Mouse (Mus musculus): Measurements from ENCODE around the gene Ltbr. TPM values are rescaled to one million over a fixed set of nuclear protein-coding genes. Genes with fewer than 3 reads are reported as not detected.

Ltbr gene
- polyA plus RNA-seq, 1 experiment from 2014 or later, result 55.1 TPM

DNA sequence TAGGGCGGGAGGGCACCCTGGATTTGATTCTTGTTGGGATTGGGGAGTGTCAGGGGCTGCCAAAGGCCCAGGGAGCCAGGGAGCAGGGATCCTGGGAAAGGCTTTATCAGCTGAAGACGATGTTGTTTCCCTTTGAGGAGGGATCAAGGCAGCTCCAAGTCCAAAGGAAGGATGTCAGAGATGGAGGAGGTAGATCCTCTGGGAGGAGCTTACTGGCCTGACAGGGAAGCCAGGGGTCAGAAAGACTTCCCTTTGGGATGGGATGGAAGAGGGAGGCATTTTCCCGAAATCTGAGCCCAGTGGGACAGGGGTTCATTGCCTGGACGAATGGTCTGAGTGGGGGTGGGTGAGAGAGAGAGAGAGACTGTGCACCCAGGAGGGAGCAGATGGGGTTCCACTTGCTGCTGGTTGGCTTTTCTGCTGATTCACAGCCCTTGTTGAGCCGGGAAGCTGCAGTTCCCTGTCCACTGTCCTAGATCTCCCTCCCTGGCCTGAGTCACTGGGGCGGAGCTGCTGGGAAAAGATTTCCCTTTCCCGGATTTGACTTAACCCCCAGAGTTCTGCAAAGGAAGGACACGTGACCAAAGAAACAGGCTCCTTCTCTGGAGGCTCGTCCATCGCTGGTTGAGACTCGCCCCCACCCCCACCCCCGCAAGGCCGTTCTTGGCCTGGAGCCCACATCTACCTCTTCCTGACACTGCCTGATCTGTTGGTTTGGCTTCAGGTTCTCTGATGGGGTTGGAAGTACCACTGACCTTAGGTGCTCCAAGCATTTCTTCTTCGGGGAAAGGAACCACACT lies 40.9 kb upstream of the Ltbr start:
- H3K9me3 ChIP-seq (ENCODE audit: control insufficient read depth, low read depth, low read length), result no peaks in the 10 kb centered on the region
- WGBS, result 10% methylated on average over 14 of the region's 14 CpGs
- no peaks in the 10 kb centered on the region for H3K27me3 ChIP-seq (ENCODE audit: control insufficient read depth, insufficient read depth, low read length)
- peak overlapping the region; percentile 52; the same call in 1 of the 2 replicates for H3K27ac ChIP-seq (ENCODE audit: low read length)
- H3K4me3 ChIP-seq (ENCODE audit: low read depth, low read length), result 0 out of 2 replicates have a peak overlapping the region, but pooled peaks have one; percentile 3
- H3K36me3 ChIP-seq (ENCODE audit: control insufficient read depth, insufficient read depth, low read length), result peaks cover 23% of the 10 kb centered on the region
- ATAC-seq (ENCODE audit: insufficient number of reproducible peaks, insufficient read depth, low FRiP score, low read depth), result peak; percentile 43; the same call in 1 of the 2 replicates
- peaks cover 49% of the 10 kb centered on the region for H3K4me1 ChIP-seq (ENCODE audit: control insufficient read depth, insufficient read depth, low read length)
- H3K9ac ChIP-seq (replicated peaks; ENCODE audit: low read depth, low read length), result no peak overlapping the region; the same call in 1 of the 2 replicates
- peak overlapping the region; percentile 36 for H3K4me2 ChIP-seq (replicated peaks; ENCODE audit: low read depth, low read length)

- H3K4me2 ChIP-seq (replicated peaks; ENCODE audit: low read depth, low read length), result no peak overlapping the region
- no peak overlapping the region for H3K9ac ChIP-seq (replicated peaks; ENCODE audit: low read depth, low read length)
- no peak overlapping the region for H3K4me3 ChIP-seq (ENCODE audit: low read depth, low read length)
- H3K9me3 ChIP-seq (ENCODE audit: control insufficient read depth, low read depth, low read length), result no peaks in the 10 kb centered on the region
- 74% methylated on average over 4 of the region's 4 CpGs for WGBS
- ATAC-seq (ENCODE audit: insufficient number of reproducible peaks, insufficient read depth, low FRiP score, low read depth), result no peak
- H3K36me3 ChIP-seq (ENCODE audit: control insufficient read depth, insufficient read depth, low read length), result peaks cover 16% of the 10 kb centered on the region
- H3K27me3 ChIP-seq (ENCODE audit: control insufficient read depth, insufficient read depth, low read length), result no peaks in the 10 kb centered on the region
- no peak overlapping the region; the same call in 1 of the 2 replicates for H3K27ac ChIP-seq (ENCODE audit: low read length)
- peaks cover 49% of the 10 kb centered on the region for H3K4me1 ChIP-seq (ENCODE audit: control insufficient read depth, insufficient read depth, low read length)
These were observed 40.0 kb upstream of the Ltbr start for GRCm38 (mm10) chr6:125353655-125354054.

- Histone ChIP-seq H3K27ac (ENCODE audit: low read length) (no peak overlapping the region), H3K4me3 (ENCODE audit: low read depth, low read length) (no peak overlapping the region), H3K4me2 (replicated peaks; ENCODE audit: low read depth, low read length) (no peak overlapping the region), H3K27me3 (ENCODE audit: control insufficient read depth, insufficient read depth, low read length) (no peaks in the 10 kb centered on the region), H3K9me3 (ENCODE audit: control insufficient read depth, low read depth, low read length) (no peaks in the 10 kb centered on the region), H3K9ac (replicated peaks; ENCODE audit: low read depth, low read length) (no peak overlapping the region), H3K4me1 (ENCODE audit: control insufficient read depth, insufficient read depth, low read length) (peaks cover 49% of the 10 kb centered on the region), H3K36me3 (ENCODE audit: control insufficient read depth, insufficient read depth, low read length) (peaks cover 11% of the 10 kb centered on the region)
- ATAC-seq (ENCODE audit: insufficient number of reproducible peaks, insufficient read depth, low FRiP score, low read depth), result no peak
- WGBS, result 81% methylated on average over 11 of the region's 11 CpGs
These were observed 39.5 kb upstream of the Ltbr start for GRCm38 (mm10) chr6:125353221-125353620.

GRCm38 (mm10) chr6:125352811-125353210 lies 39.1 kb upstream of the Ltbr start:
- Histone ChIP-seq H3K9ac (replicated peaks; ENCODE audit: low read depth, low read length) (no peak overlapping the region), H3K27me3 (ENCODE audit: control insufficient read depth, insufficient read depth, low read length) (no peaks in the 10 kb centered on the region), H3K36me3 (ENCODE audit: control insufficient read depth, insufficient read depth, low read length) (peaks cover 7% of the 10 kb centered on the region), H3K27ac (ENCODE audit: low read length) (no peak overlapping the region), H3K4me2 (replicated peaks; ENCODE audit: low read depth, low read length) (no peak overlapping the region), H3K9me3 (ENCODE audit: control insufficient read depth, low read depth, low read length) (no peaks in the 10 kb centered on the region), H3K4me1 (ENCODE audit: control insufficient read depth, insufficient read depth, low read length) (peaks cover 49% of the 10 kb centered on the region), H3K4me3 (ENCODE audit: low read depth, low read length) (no peak overlapping the region)
- ATAC-seq (ENCODE audit: insufficient number of reproducible peaks, insufficient read depth, low FRiP score, low read depth), result no peak
- WGBS, result 63% methylated on average over 4 of the region's 4 CpGs

- Histone ChIP-seq H3K27ac (ENCODE audit: low read length) (no peak overlapping the region), H3K9ac (replicated peaks; ENCODE audit: low read depth, low read length) (no peak overlapping the region), H3K9me3 (ENCODE audit: control insufficient read depth, low read depth, low read length) (no peaks in the 10 kb centered on the region), H3K36me3 (ENCODE audit: control insufficient read depth, insufficient read depth, low read length) (no peaks in the 10 kb centered on the region), H3K4me1 (ENCODE audit: control insufficient read depth, insufficient read depth, low read length) (peaks cover 49% of the 10 kb centered on the region), H3K4me2 (replicated peaks; ENCODE audit: low read depth, low read length) (no peak overlapping the region), H3K27me3 (ENCODE audit: control insufficient read depth, insufficient read depth, low read length) (no peaks in the 10 kb centered on the region), H3K4me3 (ENCODE audit: low read depth, low read length) (no peak overlapping the region)
- 62% methylated on average over 5 of the region's 5 CpGs for WGBS
- ATAC-seq (ENCODE audit: insufficient number of reproducible peaks, insufficient read depth, low FRiP score, low read depth), result no peak
These were observed 38.3 kb upstream of the Ltbr start for GRCm38 (mm10) chr6:125352046-125352384.

GRCm38 (mm10) chr6:125351368-125352045 lies 37.8 kb upstream of the Ltbr start:
- Histone ChIP-seq H3K4me1 (ENCODE audit: control insufficient read depth, insufficient read depth, low read length) (peaks cover 49% of the 10 kb centered on the region), H3K9ac (replicated peaks; ENCODE audit: low read depth, low read length) (no peak overlapping the region), H3K9me3 (ENCODE audit: control insufficient read depth, low read depth, low read length) (no peaks in the 10 kb centered on the region), H3K4me2 (replicated peaks; ENCODE audit: low read depth, low read length) (peak overlapping the region; percentile 62), H3K27ac (ENCODE audit: low read length) (no peak overlapping the region), H3K4me3 (ENCODE audit: low read depth, low read length) (peak overlapping the region; percentile 82; the same call in 1 of the 2 replicates), H3K27me3 (ENCODE audit: control insufficient read depth, insufficient read depth, low read length) (no peaks in the 10 kb centered on the region), H3K36me3 (ENCODE audit: control insufficient read depth, insufficient read depth, low read length) (no peaks in the 10 kb centered on the region)
- 60% methylated on average over 8 of the region's 8 CpGs for WGBS
- ATAC-seq (ENCODE audit: insufficient number of reproducible peaks, insufficient read depth, low FRiP score, low read depth), result no peak

GRCm38 (mm10) chr6:125350995-125351324 lies 37.3 kb upstream of the Ltbr start:
- 50% methylated on average over 2 of the region's 2 CpGs for WGBS
- peak overlapping the region; percentile 82 for H3K4me3 ChIP-seq (ENCODE audit: low read depth, low read length)
- H3K27me3 ChIP-seq (ENCODE audit: control insufficient read depth, insufficient read depth, low read length), result no peaks in the 10 kb centered on the region
- no peaks in the 10 kb centered on the region for H3K9me3 ChIP-seq (ENCODE audit: control insufficient read depth, low read depth, low read length)
- H3K27ac ChIP-seq (ENCODE audit: low read length), result peak overlapping the region; percentile 91; the same call in 1 of the 2 replicates
- H3K4me1 ChIP-seq (ENCODE audit: control insufficient read depth, insufficient read depth, low read length), result peaks cover 46% of the 10 kb centered on the region
- no peak for ATAC-seq (ENCODE audit: insufficient number of reproducible peaks, insufficient read depth, low FRiP score, low read depth)
- peak overlapping the region; percentile 86; the same call in 1 of the 2 replicates for H3K9ac ChIP-seq (replicated peaks; ENCODE audit: low read depth, low read length)
- peak overlapping the region; percentile 62 for H3K4me2 ChIP-seq (replicated peaks; ENCODE audit: low read depth, low read length)
- H3K36me3 ChIP-seq (ENCODE audit: control insufficient read depth, insufficient read depth, low read length), result no peaks in the 10 kb centered on the region

DNA sequence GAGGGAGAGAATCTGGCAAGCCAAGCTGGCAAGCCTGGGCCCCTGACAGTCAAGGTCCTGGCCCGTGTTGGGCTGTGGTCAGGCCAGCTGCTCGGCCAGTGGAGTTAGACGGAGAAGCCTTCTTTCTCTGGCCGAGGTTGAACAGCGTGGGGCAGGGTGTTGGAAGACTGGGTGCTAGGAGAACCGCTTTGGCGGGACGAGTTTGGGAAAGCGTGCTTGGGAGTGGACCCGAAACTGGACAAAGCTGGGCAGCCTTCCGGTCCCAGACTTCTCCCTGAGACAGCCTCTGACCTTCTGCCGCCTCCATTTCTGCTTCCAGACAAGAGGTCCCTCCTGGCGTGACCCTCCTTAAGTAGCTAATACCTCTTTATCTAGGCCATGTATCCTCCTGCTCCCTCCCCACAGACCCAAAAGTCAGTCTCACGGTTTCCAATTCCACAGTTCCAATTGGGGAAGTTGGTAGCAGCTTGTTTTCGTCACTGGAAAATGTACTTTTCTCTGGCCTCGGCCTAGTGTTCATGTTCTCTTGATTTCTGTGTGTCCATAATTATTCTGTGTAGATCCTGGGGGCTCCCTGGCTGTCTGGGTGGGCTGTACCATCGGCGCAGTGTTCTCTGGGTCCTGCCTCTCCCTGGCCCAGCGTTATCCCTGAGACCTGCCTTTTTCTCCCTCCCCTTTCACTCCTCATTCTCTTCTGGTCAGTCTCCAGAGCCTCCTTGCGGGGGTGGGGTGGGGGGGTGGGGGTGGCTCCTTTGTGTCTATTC lies 36.7 kb upstream of the Ltbr start:
- no peaks in the 10 kb centered on the region for H3K9me3 ChIP-seq (ENCODE audit: control insufficient read depth, low read depth, low read length)
- H3K4me3 ChIP-seq (ENCODE audit: low read depth, low read length), result peak overlapping the region; percentile 82
- ATAC-seq (ENCODE audit: insufficient number of reproducible peaks, insufficient read depth, low FRiP score, low read depth), result no peak
- H3K9ac ChIP-seq (replicated peaks; ENCODE audit: low read depth, low read length), result peak overlapping the region; percentile 86
- H3K4me2 ChIP-seq (replicated peaks; ENCODE audit: low read depth, low read length), result peak overlapping the region; percentile 62
- H3K27ac ChIP-seq (ENCODE audit: low read length), result peak overlapping the region; percentile 91
- peaks cover 41% of the 10 kb centered on the region for H3K4me1 ChIP-seq (ENCODE audit: control insufficient read depth, insufficient read depth, low read length)
- H3K27me3 ChIP-seq (ENCODE audit: control insufficient read depth, insufficient read depth, low read length), result no peaks in the 10 kb centered on the region
- H3K36me3 ChIP-seq (ENCODE audit: control insufficient read depth, insufficient read depth, low read length), result no peaks in the 10 kb centered on the region
- 2% methylated on average over 20 of the region's 20 CpGs for WGBS
